Mouse (Mus musculus) left cerebral cortex, postnatal 36 days (tissue): Measurements from ENCODE around the gene Hsh2d. TPM values are rescaled to one million over a fixed set of nuclear protein-coding genes. Genes with fewer than 3 reads are reported as not detected.

Experiments used
- DNase-seq, 2 experiments: peaks; one replicate each; pipeline ENCODE4 v3.0.0; 2021 to 2022; ENCODE audit warnings: low spot score in 2 of 2, mixed read lengths in 1 of 2
- intact Hi-C: fragments of 180-260 bp; cut with DNase I; formaldehyde crosslinking; loops from one replicate; pipeline ENCODE4 v1.15.1; 2025
- total RNA-seq, 2 experiments: library from RNA; stranded (reverse); gene quantifications; 2 replicates each; pipeline ENCODE4 v1.2.3; 2021

Hsh2d gene
- not detected for total RNA-seq

- DNase-seq = no peak
- intact Hi-C loops = no loop called here
These were observed at the start of gene Hsh2d for GRCm38 (mm10) chr8:72189417-72190214. Hsh2d (plus strand) TSS chr8:72189638.

- intact Hi-C loops = no loop called here
- DNase-seq = no peak
These were observed 46.1 kb upstream of the Hsh2d start for GRCm38 (mm10) chr8:72143256-72143824.

- no peak for DNase-seq
- intact Hi-C loops = no loop called here
These were observed 45.0 kb upstream of the Hsh2d start for GRCm38 (mm10) chr8:72144345-72144975.

- intact Hi-C loops = no loop called here
- no peak for DNase-seq
These were observed 43.9 kb upstream of the Hsh2d start for GRCm38 (mm10) chr8:72145511-72145910.

- DNase-seq = no peak
- intact Hi-C loops = no loop called here
These were observed 43.4 kb upstream of the Hsh2d start for GRCm38 (mm10) chr8:72146056-72146455.

GRCm38 (mm10) chr8:72146556-72146955, 42.9 kb upstream of the Hsh2d start:
- DNase-seq = no peak
- intact Hi-C loops = no loop called here

- no peak for DNase-seq
- intact Hi-C loops = no loop called here
These were observed 42.2 kb upstream of the Hsh2d start for GRCm38 (mm10) chr8:72147266-72147665.

GRCm38 (mm10) chr8:72149056-72149455, 40.4 kb upstream of the Hsh2d start:
- intact Hi-C loops = no loop called here
- no peak for DNase-seq

GRCm38 (mm10) chr8:72151418-72152078, 37.9 kb upstream of the Hsh2d start:
- intact Hi-C loops = no loop called here
- no peak for DNase-seq

- intact Hi-C loops = no loop called here
These were observed 36.1 kb upstream of the Hsh2d start for GRCm38 (mm10) chr8:72153382-72153781.

GRCm38 (mm10) chr8:72158096-72158495, 31.3 kb upstream of the Hsh2d start:
- intact Hi-C loops = no loop called here
- no peak for DNase-seq

More at GRCm38 (mm10) chr8:72153382-72153781, 36.1 kb upstream of the Hsh2d start:
- no peak for DNase-seq

- DNase-seq = no peak
- intact Hi-C loops = no loop called here
These were observed 30.7 kb upstream of the Hsh2d start for GRCm38 (mm10) chr8:72158726-72159125.

GRCm38 (mm10) chr8:72160007-72160406, 29.4 kb upstream of the Hsh2d start:
- intact Hi-C loops = loop anchor here (5.0 kb wide), 2 partner anchors 77 to 238 kb away; no protein-coding TSS in a partner anchor
- no peak for DNase-seq

- intact Hi-C loops = loop anchor here (5.0 kb wide), 2 partner anchors 76 to 239 kb away; no protein-coding TSS in a partner anchor
- DNase-seq = peak; percentile 100
These were observed 28.4 kb upstream of the Hsh2d start, which contains the start of gene Rab8a for GRCm38 (mm10) chr8:72160707-72161697. Rab8a (plus strand) TSS chr8:72161200.

GRCm38 (mm10) chr8:72162821-72163220, 26.6 kb upstream of the Hsh2d start:
- DNase-seq = no peak
- intact Hi-C loops = loop anchor here (5.0 kb wide), 2 partner anchors 74 to 241 kb away; no protein-coding TSS in a partner anchor

- intact Hi-C loops = no loop called here
- DNase-seq = no peak
These were observed 20.3 kb upstream of the Hsh2d start for GRCm38 (mm10) chr8:72169098-72169668.

GRCm38 (mm10) chr8:72169681-72170249, 19.7 kb upstream of the Hsh2d start:
- intact Hi-C loops = no loop called here
- no peak for DNase-seq

- DNase-seq = peak; percentile 55 to 60
- intact Hi-C loops = loop anchor here (5.0 kb wide), 1 partner anchor 190 kb away; no protein-coding TSS in a partner anchor
These were observed 12.0 kb upstream of the Hsh2d start for GRCm38 (mm10) chr8:72177346-72177925.
